Mouse (Mus musculus): ENCODE results near the gene Mad2l2. TPM values are rescaled to one million over a fixed set of nuclear protein-coding genes. Genes with fewer than 3 reads are reported as not detected.
"Not testable (repeated sequence)": the region's sequence is repeated elsewhere in the genome, so short reads cannot be mapped to it uniquely, and the experiment has no call there.

Gene Mad2l2
- polyA plus RNA-seq, 1 experiment, result 26.2 TPM

- Histone ChIP-seq H3K4me3 (ENCODE audit: insufficient read depth, low read depth, low read length) (no peak overlapping the region), H3K27ac (replicated peaks; ENCODE audit: low read depth, low read length) (no peak overlapping the region), H3K4me1 (ENCODE audit: control insufficient read depth, insufficient read depth, insufficient read length, low read length) (no peaks in the 10 kb centered on the region)
These were observed 36.0 kb upstream of the Mad2l2 start for GRCm38 (mm10) chr4:148094161-148094560.

- H3K4me3 ChIP-seq (ENCODE audit: insufficient read depth, low read depth, low read length), result no peak overlapping the region
These were observed 35.1 kb upstream of the Mad2l2 start for GRCm38 (mm10) chr4:148095081-148095480.

GRCm38 (mm10) chr4:148097936-148098335 lies 32.2 kb upstream of the Mad2l2 start:
- H3K4me3 ChIP-seq (ENCODE audit: insufficient read depth, low read depth, low read length), result no peak overlapping the region
- H3K4me1 ChIP-seq (ENCODE audit: control insufficient read depth, insufficient read depth, insufficient read length, low read length), result no peaks in the 10 kb centered on the region
- no peak overlapping the region for H3K27ac ChIP-seq (replicated peaks; ENCODE audit: low read depth, low read length)

More at GRCm38 (mm10) chr4:148095081-148095480, 35.1 kb upstream of the Mad2l2 start:
- H3K27ac ChIP-seq (replicated peaks; ENCODE audit: low read depth, low read length), result no peak overlapping the region
- H3K4me1 ChIP-seq (ENCODE audit: control insufficient read depth, insufficient read depth, insufficient read length, low read length), result no peaks in the 10 kb centered on the region

GRCm38 (mm10) chr4:148098666-148099065 lies 31.5 kb upstream of the Mad2l2 start:
- H3K4me1 ChIP-seq (ENCODE audit: control insufficient read depth, insufficient read depth, insufficient read length, low read length), result no peaks in the 10 kb centered on the region
- H3K4me3 ChIP-seq (ENCODE audit: insufficient read depth, low read depth, low read length), result no peak overlapping the region
- no peak overlapping the region for H3K27ac ChIP-seq (replicated peaks; ENCODE audit: low read depth, low read length)

- Histone ChIP-seq H3K27ac (replicated peaks; ENCODE audit: low read depth, low read length) (no peak overlapping the region), H3K4me3 (ENCODE audit: insufficient read depth, low read depth, low read length) (peak overlapping the region; percentile 37), H3K4me1 (ENCODE audit: control insufficient read depth, insufficient read depth, insufficient read length, low read length) (no peaks in the 10 kb centered on the region)
These were observed 28.2 kb upstream of the Mad2l2 start for GRCm38 (mm10) chr4:148101801-148102527.

GRCm38 (mm10) chr4:148104146-148104545 lies 26.0 kb upstream of the Mad2l2 start:
- Histone ChIP-seq H3K4me1 (ENCODE audit: control insufficient read depth, insufficient read depth, insufficient read length, low read length) (no peaks in the 10 kb centered on the region), H3K4me3 (ENCODE audit: insufficient read depth, low read depth, low read length) (no peak overlapping the region), H3K27ac (replicated peaks; ENCODE audit: low read depth, low read length) (no peak overlapping the region)

- Histone ChIP-seq H3K4me1 (ENCODE audit: control insufficient read depth, insufficient read depth, insufficient read length, low read length) (no peaks in the 10 kb centered on the region), H3K4me3 (ENCODE audit: insufficient read depth, low read depth, low read length) (no peak overlapping the region), H3K27ac (replicated peaks; ENCODE audit: low read depth, low read length) (no peak overlapping the region)
These were observed 22.4 kb upstream of the Mad2l2 start for GRCm38 (mm10) chr4:148107621-148108291.

- H3K27ac ChIP-seq (replicated peaks; ENCODE audit: low read depth, low read length), result no peak overlapping the region
- no peak overlapping the region for H3K4me3 ChIP-seq (ENCODE audit: insufficient read depth, low read depth, low read length)
- H3K4me1 ChIP-seq (ENCODE audit: control insufficient read depth, insufficient read depth, insufficient read length, low read length), result no peaks in the 10 kb centered on the region
These were observed 21.6 kb upstream of the Mad2l2 start for GRCm38 (mm10) chr4:148108565-148109100.

- Histone ChIP-seq H3K4me3 (ENCODE audit: insufficient read depth, low read depth, low read length) (no peak overlapping the region), H3K4me1 (ENCODE audit: control insufficient read depth, insufficient read depth, insufficient read length, low read length) (no peaks in the 10 kb centered on the region), H3K27ac (replicated peaks; ENCODE audit: low read depth, low read length) (no peak overlapping the region)
These were observed 21.0 kb upstream of the Mad2l2 start for GRCm38 (mm10) chr4:148109215-148109614.

GRCm38 (mm10) chr4:148112519-148112918 lies 17.7 kb upstream of the Mad2l2 start:
- H3K4me3 ChIP-seq (ENCODE audit: insufficient read depth, low read depth, low read length), result no peak overlapping the region
- H3K4me1 ChIP-seq (ENCODE audit: control insufficient read depth, insufficient read depth, insufficient read length, low read length), result no peaks in the 10 kb centered on the region
- no peak overlapping the region for H3K27ac ChIP-seq (replicated peaks; ENCODE audit: low read depth, low read length)

- no peak overlapping the region for H3K27ac ChIP-seq (replicated peaks; ENCODE audit: low read depth, low read length)
- no peak overlapping the region for H3K4me3 ChIP-seq (ENCODE audit: insufficient read depth, low read depth, low read length)
- no peaks in the 10 kb centered on the region for H3K4me1 ChIP-seq (ENCODE audit: control insufficient read depth, insufficient read depth, insufficient read length, low read length)
These were observed 15.3 kb upstream of the Mad2l2 start for GRCm38 (mm10) chr4:148114758-148115391.

GRCm38 (mm10) chr4:148115467-148115866 lies 14.7 kb upstream of the Mad2l2 start:
- no peak overlapping the region for H3K27ac ChIP-seq (replicated peaks; ENCODE audit: low read depth, low read length)
- no peaks in the 10 kb centered on the region for H3K4me1 ChIP-seq (ENCODE audit: control insufficient read depth, insufficient read depth, insufficient read length, low read length)
- no peak overlapping the region for H3K4me3 ChIP-seq (ENCODE audit: insufficient read depth, low read depth, low read length)

- Histone ChIP-seq H3K27ac (replicated peaks; ENCODE audit: low read depth, low read length) (no peak overlapping the region), H3K4me3 (ENCODE audit: insufficient read depth, low read depth, low read length) (no peak overlapping the region), H3K4me1 (ENCODE audit: control insufficient read depth, insufficient read depth, insufficient read length, low read length) (no peaks in the 10 kb centered on the region)
These were observed 13.5 kb upstream of the Mad2l2 start for GRCm38 (mm10) chr4:148116657-148117056.

GRCm38 (mm10) chr4:148117392-148117791 lies 12.8 kb upstream of the Mad2l2 start:
- Histone ChIP-seq H3K4me1 (ENCODE audit: control insufficient read depth, insufficient read depth, insufficient read length, low read length) (no peaks in the 10 kb centered on the region), H3K27ac (replicated peaks; ENCODE audit: low read depth, low read length) (no peak overlapping the region), H3K4me3 (ENCODE audit: insufficient read depth, low read depth, low read length) (no peak overlapping the region)

- not testable (repeated sequence) for H3K4me3 ChIP-seq (ENCODE audit: insufficient read depth, low read depth, low read length); H3K27ac ChIP-seq (replicated peaks; ENCODE audit: low read depth, low read length); H3K4me1 ChIP-seq (ENCODE audit: control insufficient read depth, insufficient read depth, insufficient read length, low read length)
These were observed 10.6 kb upstream of the Mad2l2 start for GRCm38 (mm10) chr4:148119578-148119977.

All from brown adipose tissue, adult 24 weeks (tissue).